Mouse (Mus musculus): ENCODE data around the gene Usp9y. TPM values are rescaled to one million over a fixed set of nuclear protein-coding genes. Genes with fewer than 3 reads are reported as not detected.

The Usp9y gene
- total RNA-seq (2014; fragmentation: Nextera tagmentation) (not detected in 2 replicates), total RNA-seq (2017) (not detected in 2 replicates), polyA plus RNA-seq (2012) (not detected in 2 replicates)

DNA sequence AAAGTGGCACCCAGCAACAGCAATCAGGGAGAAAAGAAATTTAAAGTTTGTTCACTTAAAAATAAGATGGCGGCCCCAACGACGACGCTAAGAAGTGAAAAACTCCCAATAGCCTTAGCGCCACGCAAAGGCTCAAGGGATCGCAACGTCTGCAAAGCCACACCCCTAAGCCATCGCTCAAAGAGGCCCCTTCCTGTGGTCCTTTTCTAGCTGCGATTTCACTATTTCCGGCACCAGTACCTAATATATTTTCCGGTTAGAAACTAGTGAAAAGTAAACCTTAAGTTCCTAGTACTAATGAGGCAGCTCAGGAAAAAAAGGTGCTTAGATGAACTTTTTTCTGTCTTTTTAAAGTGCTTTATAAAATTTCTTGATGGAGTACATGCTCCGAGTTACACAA lies at the start of gene Usp9y:
TSS of gene Usp9y (minus strand) at position 101 of the 400 bp plus-strand sequence.
- DNase-seq (ENCODE audit: low spot score), result no peak

DNA sequence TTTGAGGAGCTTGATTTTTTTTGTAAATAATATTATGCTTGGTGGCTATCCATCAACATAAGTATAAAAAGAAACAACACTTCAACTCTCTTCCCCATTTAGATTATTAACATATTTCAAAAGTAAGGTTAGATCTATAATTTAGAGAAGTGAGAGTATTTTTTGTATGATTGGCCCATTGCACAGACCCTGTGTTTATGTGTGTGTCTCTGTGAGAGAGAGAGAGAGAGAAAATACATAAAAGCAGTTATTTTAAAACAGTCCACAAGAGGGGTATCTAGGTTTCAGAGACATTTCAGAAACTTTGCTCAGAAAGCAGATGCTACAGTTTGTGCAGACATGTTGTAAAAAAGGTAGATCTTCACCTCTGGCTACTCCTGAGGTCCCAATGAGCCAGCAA lies 165.9 kb downstream of the Usp9y start:
- H3K36me3 ChIP-seq (replicated peaks), result no peaks in the 10 kb centered on the region
- H3K4me1 ChIP-seq (ENCODE audit: insufficient read depth, low read depth, low read length), result no peaks in the 10 kb centered on the region
- no peak overlapping the region for H3K4me3 ChIP-seq (ENCODE audit: low read depth, low read length)
- DNase-seq (ENCODE audit: low spot score) (no peak), ATAC-seq (ENCODE audit: extremely low read depth, insufficient number of reproducible peaks, low FRiP score, poor library complexity, severe bottlenecking) (no peak)
- no peaks in the 10 kb centered on the region for H3K9me3 ChIP-seq (replicated peaks)
- no peak for TF ChIP-seq GATA1 (IDR thresholded peaks at IDR 0.05; ENCODE audit: borderline replicate concordance, low read length)
- H3K27me3 ChIP-seq (ENCODE audit: insufficient read depth, low read length), result no peaks in the 10 kb centered on the region

More for the DNA sequence above, at the start of gene Usp9y:
- no peaks in the 10 kb centered on the region for H3K27me3 ChIP-seq (ENCODE audit: insufficient read depth, low read length)
- no peak for ATAC-seq (ENCODE audit: extremely low read depth, insufficient number of reproducible peaks, low FRiP score, poor library complexity, severe bottlenecking)
- H3K36me3 ChIP-seq (replicated peaks), result no peaks in the 10 kb centered on the region
- no peaks in the 10 kb centered on the region for H3K9me3 ChIP-seq (replicated peaks)
- TF ChIP-seq GATA2 (IDR thresholded peaks at IDR 0.05; ENCODE audit: borderline replicate concordance, low read depth, low read length), result no peak
- TF ChIP-seq GATA1 (IDR thresholded peaks at IDR 0.05; ENCODE audit: borderline replicate concordance, low read length), result no peak
- no peak for TF ChIP-seq POLR2AphosphoS5 (IDR thresholded peaks at IDR 0.05; ENCODE audit: insufficient replicate concordance, low read depth, low read length)
- no peak for TF ChIP-seq TAL1 (conservative IDR thresholded peaks at IDR 0.05; ENCODE audit: low read depth, low read length)
- TF ChIP-seq CTCF (IDR thresholded peaks at IDR 0.05; ENCODE audit: low read depth, low read length), result no peak
- H3K4me1 ChIP-seq (ENCODE audit: insufficient read depth, low read depth, low read length), result no peaks in the 10 kb centered on the region
- H3K4me3 ChIP-seq (ENCODE audit: low read depth, low read length), result no peak within 1 kb of the TSS

DNA sequence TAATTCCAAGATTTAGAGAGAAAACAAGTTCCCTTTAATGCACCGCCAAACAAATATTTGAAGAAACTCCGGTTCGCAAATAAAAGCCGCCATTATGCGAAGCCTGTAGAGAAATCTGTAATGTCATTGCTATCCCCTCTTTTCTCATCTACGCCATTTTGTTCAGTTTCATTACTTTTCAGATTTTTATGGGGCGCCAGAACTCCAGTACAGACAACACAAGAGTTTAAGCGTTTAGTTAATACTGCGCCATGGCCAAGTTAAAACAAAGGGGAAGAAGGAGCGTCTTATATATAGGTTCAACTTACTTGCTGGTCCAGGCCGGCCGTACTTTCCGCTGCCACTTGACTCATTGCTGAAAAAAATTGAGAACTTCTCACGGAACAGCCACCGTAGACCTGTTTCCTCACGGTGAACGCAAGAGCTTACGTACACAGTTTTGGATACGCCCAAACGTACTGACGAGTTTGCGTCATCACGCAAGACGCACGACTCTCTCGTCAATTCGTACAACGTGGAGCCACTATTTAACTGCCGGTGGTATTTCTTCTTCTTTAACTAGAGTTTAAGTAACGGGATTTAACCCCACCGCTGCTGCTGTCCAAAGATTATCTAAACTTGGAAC lies 173.3 kb downstream of the Usp9y start, which contains the start of gene Ddx3y:
TSS of gene Ddx3y (minus strand) at position 459 of the 625 bp plus-strand sequence.
- no peak for TF ChIP-seq GATA2 (IDR thresholded peaks at IDR 0.05; ENCODE audit: borderline replicate concordance, low read depth, low read length)
- TF ChIP-seq POLR2AphosphoS5 (IDR thresholded peaks at IDR 0.05; ENCODE audit: insufficient replicate concordance, low read depth, low read length), result no peak
- no peak for TF ChIP-seq GATA1 (IDR thresholded peaks at IDR 0.05; ENCODE audit: borderline replicate concordance, low read length)
- no peak for TF ChIP-seq TAL1 (conservative IDR thresholded peaks at IDR 0.05; ENCODE audit: low read depth, low read length)
- no peak for TF ChIP-seq CTCF (IDR thresholded peaks at IDR 0.05; ENCODE audit: low read depth, low read length)
- DNase-seq (ENCODE audit: low spot score) (no peak), ATAC-seq (ENCODE audit: extremely low read depth, insufficient number of reproducible peaks, low FRiP score, poor library complexity, severe bottlenecking) (no peak)
- H3K36me3 ChIP-seq (replicated peaks), result no peaks in the 10 kb centered on the region
- no peaks in the 10 kb centered on the region for H3K9me3 ChIP-seq (replicated peaks)
- H3K27me3 ChIP-seq (ENCODE audit: insufficient read depth, low read length), result no peaks in the 10 kb centered on the region
- H3K4me3 ChIP-seq (ENCODE audit: low read depth, low read length), result no peak within 1 kb of the TSS
- no peaks in the 10 kb centered on the region for H3K4me1 ChIP-seq (ENCODE audit: insufficient read depth, low read depth, low read length)

DNA sequence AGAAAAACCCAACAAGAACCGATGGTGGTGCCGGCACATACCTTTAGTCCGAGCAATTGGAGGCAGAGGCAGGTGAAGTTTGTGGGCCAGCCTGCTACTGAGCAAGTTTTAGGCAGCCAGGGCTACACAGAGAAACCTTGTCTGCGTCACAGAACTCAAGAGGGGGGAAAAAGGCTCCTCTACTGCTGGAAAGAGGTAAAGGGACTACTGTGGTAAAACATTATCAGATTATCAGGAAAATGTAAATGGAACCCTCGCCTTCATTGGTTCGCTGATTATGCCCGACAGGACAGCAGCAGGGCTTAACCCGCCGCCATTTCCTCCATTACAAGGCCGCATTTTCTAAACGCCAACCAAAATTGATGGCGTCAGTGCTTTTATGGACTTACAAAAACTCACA lies 173.8 kb downstream of the Usp9y start:
- DNase-seq (ENCODE audit: low spot score) (no peak), ATAC-seq (ENCODE audit: extremely low read depth, insufficient number of reproducible peaks, low FRiP score, poor library complexity, severe bottlenecking) (no peak)
- Histone ChIP-seq H3K9me3 (replicated peaks) (no peaks in the 10 kb centered on the region), H3K36me3 (replicated peaks) (no peaks in the 10 kb centered on the region), H3K27me3 (ENCODE audit: insufficient read depth, low read length) (no peaks in the 10 kb centered on the region), H3K4me3 (ENCODE audit: low read depth, low read length) (no peak overlapping the region), H3K4me1 (ENCODE audit: insufficient read depth, low read depth, low read length) (no peaks in the 10 kb centered on the region)
- TF ChIP-seq CTCF (IDR thresholded peaks at IDR 0.05; ENCODE audit: low read depth, low read length), result no peak
- TF ChIP-seq GATA2 (IDR thresholded peaks at IDR 0.05; ENCODE audit: borderline replicate concordance, low read depth, low read length), result no peak
- no peak for TF ChIP-seq POLR2AphosphoS5 (IDR thresholded peaks at IDR 0.05; ENCODE audit: insufficient replicate concordance, low read depth, low read length)
- no peak for TF ChIP-seq GATA1 (IDR thresholded peaks at IDR 0.05; ENCODE audit: borderline replicate concordance, low read length)
- TF ChIP-seq TAL1 (conservative IDR thresholded peaks at IDR 0.05; ENCODE audit: low read depth, low read length), result no peak

Other genes with a start within 250 kb of the Usp9y start
- not detected in 2 replicates for gene Uty, start 214.0 kb downstream of the Usp9y start, total RNA-seq (2014; fragmentation: Nextera tagmentation)
- gene Uty, start 214.0 kb downstream of the Usp9y start, total RNA-seq (2017), result not detected in 2 replicates
- gene Uty, start 214.0 kb downstream of the Usp9y start, polyA plus RNA-seq (2012), result not detected in 2 replicates
- gene Ddx3y, start 173.2 kb downstream of the Usp9y start, total RNA-seq (2014; fragmentation: Nextera tagmentation), result 30.0 TPM in 1 of 2 replicates, not detected in the other
- gene Ddx3y, start 173.2 kb downstream of the Usp9y start, total RNA-seq (2017), result not detected in 2 replicates
- gene Ddx3y, start 173.2 kb downstream of the Usp9y start, polyA plus RNA-seq (2012), result not detected in 2 replicates